Mouse (Mus musculus): ENCODE results near the gene Cox10. TPM values are rescaled to one million over a fixed set of nuclear protein-coding genes. Genes with fewer than 3 reads are reported as not detected.

Gene Cox10
- polyA plus RNA-seq, 1 experiment, result 18.5 TPM

- H3K4me1 ChIP-seq (ENCODE audit: control insufficient read depth, insufficient read depth, low read length), result no peaks in the 10 kb centered on the region
- no peak overlapping the region for H3K27ac ChIP-seq (ENCODE audit: insufficient read depth, low read length)
- no peak for TF ChIP-seq CTCF (IDR thresholded peaks at IDR 0.05; ENCODE audit: extremely low read depth, insufficient read depth, low read length)
- peak overlapping the region; percentile 36; the same call in 1 of the 2 replicates for H3K4me3 ChIP-seq (ENCODE audit: insufficient read depth, low read length)
Measured at GRCm38 (mm10) chr11:63914388-63914787, 164.9 kb downstream of the Cox10 start.

DNA sequence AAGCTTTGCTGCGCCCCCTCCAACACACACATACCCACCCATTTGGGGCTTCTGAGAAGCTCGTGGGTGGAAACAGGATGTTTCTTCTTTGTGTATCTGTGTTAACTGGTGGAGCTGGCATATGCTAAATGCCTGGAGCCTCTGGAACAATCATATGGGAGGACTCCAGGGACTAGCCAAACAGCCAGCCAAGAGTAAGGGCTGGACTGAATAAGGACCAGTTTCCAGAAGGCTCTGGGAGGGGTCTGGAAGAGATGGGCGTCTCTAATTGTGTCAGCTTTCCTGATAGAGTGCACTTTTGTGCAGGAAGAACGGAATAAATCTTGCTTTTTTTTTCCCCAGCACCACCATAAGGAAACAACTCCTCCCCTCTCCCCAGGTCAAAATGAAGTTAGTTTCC is 165.3 kb downstream of the Cox10 start:
- Histone ChIP-seq H3K4me3 (ENCODE audit: insufficient read depth, low read length) (peak overlapping the region; percentile 36; the same call in 1 of the 2 replicates), H3K4me1 (ENCODE audit: control insufficient read depth, insufficient read depth, low read length) (no peaks in the 10 kb centered on the region), H3K27ac (ENCODE audit: insufficient read depth, low read length) (no peak overlapping the region)
- no peak for TF ChIP-seq POLR2A (IDR thresholded peaks at IDR 0.05; ENCODE audit: extremely low read depth, insufficient read depth, low read length)
- no peak for TF ChIP-seq CTCF (IDR thresholded peaks at IDR 0.05; ENCODE audit: extremely low read depth, insufficient read depth, low read length)

Other genes with a start within 250 kb of the Cox10 start
- 0.59 and 0.65 TPM in 2 replicates for gene Hs3st3b1, start 157.2 kb downstream of the Cox10 start, polyA plus RNA-seq (2012; rRNA removed)

All from cortical plate, adult 2 months (tissue).